ENCODE assay signal across 9 mouse cellular contexts in genomic region chr13:46272811-46273452, GRCm38 (mm10). TPM values are rescaled to one million over a fixed set of nuclear protein-coding genes. Genes with fewer than 3 reads are reported as not detected.
DNase-seq lines count a peak whose midpoint lies in the region; ATAC-seq and TF ChIP-seq lines count a peak whose summit lies in the region.
"Had no signal": no experiment of that assay in that cellular context is flagged by ENCODE, and none has a peak within 500 bp of the region (broad histone marks: within the 10 kb centered on the region; RNA-seq: fewer than 3 reads in every experiment).

No protein-coding gene starts in this region.

- WGBS in lung, embryonic 16.5 days: 5% methylated on average over 16 of the region's 17 CpGs
- 7% methylated on average over 17 of the region's 17 CpGs for WGBS in heart, embryonic 16.5 days
- 17% methylated on average over 17 of the region's 17 CpGs for WGBS in liver, embryonic 12.5 days (ENCODE audit: insufficient replicate concordance)
- 15% methylated on average over 17 of the region's 17 CpGs for WGBS in stomach, postnatal 0 days

- H3K27me3 ChIP-seq in lung, embryonic 16.5 days (ENCODE audit: control insufficient read depth, insufficient read depth, low read depth, low read length): no peaks in the 10 kb centered on the region
- H3K27me3 ChIP-seq in heart, embryonic 16.5 days (ENCODE audit: control insufficient read depth, insufficient read depth, low read length): no peaks in the 10 kb centered on the region; the same call in 1 of the 2 replicates
- peaks cover 10% of the 10 kb centered on the region for H3K27me3 ChIP-seq in liver, embryonic 12.5 days (replicated peaks)
- H3K27me3 ChIP-seq in stomach, postnatal 0 days (ENCODE audit: control insufficient read depth, insufficient read depth, low read length): no peaks in the 10 kb centered on the region

- no peak for DNase-seq in lung, postnatal 36 days
- peak; percentile 26 for DNase-seq in stomach, postnatal 0 days (ENCODE audit: low spot score)
- DNase-seq in right cerebral cortex, adult 18-20 months: no peak
- DNase-seq in urinary bladder, postnatal 36 days (ENCODE audit: low spot score in 2 of 2): no peak
- no peak for DNase-seq in cerebellum, adult 11-12 months
- DNase-seq: right cerebral cortex, postnatal 4 days had no signal

- no peaks in the 10 kb centered on the region for H3K9me3 ChIP-seq in lung, embryonic 16.5 days (ENCODE audit: control insufficient read depth, low read length)
- H3K9me3 ChIP-seq in heart, embryonic 16.5 days (replicated peaks; ENCODE audit: control insufficient read depth, low read length): no peaks in the 10 kb centered on the region
- no peaks in the 10 kb centered on the region for H3K9me3 ChIP-seq in liver, embryonic 12.5 days (replicated peaks)
- no peaks in the 10 kb centered on the region for H3K9me3 ChIP-seq in stomach, postnatal 0 days (ENCODE audit: control insufficient read depth, low read length)

- peak overlapping the region; percentile 35 for H3K4me3 ChIP-seq in lung, embryonic 16.5 days (ENCODE audit: low read length)
- peak overlapping the region; percentile 43 for H3K4me3 ChIP-seq in heart, embryonic 16.5 days (ENCODE audit: low read length)
- H3K4me3 ChIP-seq in liver, embryonic 12.5 days: no peak overlapping the region
- peak overlapping the region; percentile 10; the same call in 1 of the 2 replicates for H3K4me3 ChIP-seq in stomach, postnatal 0 days (ENCODE audit: low read depth, low read length)

- H3K36me3 ChIP-seq in lung, embryonic 16.5 days (ENCODE audit: control insufficient read depth, insufficient read depth, low read length): no peaks in the 10 kb centered on the region
- H3K36me3 ChIP-seq in heart, embryonic 16.5 days (ENCODE audit: control insufficient read depth, insufficient read depth): no peaks in the 10 kb centered on the region
- no peaks in the 10 kb centered on the region for H3K36me3 ChIP-seq in liver, embryonic 12.5 days
- H3K36me3 ChIP-seq in stomach, postnatal 0 days (ENCODE audit: control insufficient read depth, insufficient read depth, low read length): no peaks in the 10 kb centered on the region

- TF ChIP-seq EP300 in stomach, postnatal 0 days (optimal IDR thresholded peaks at IDR 0.05): no peak

- H3K9ac ChIP-seq in lung, embryonic 16.5 days (ENCODE audit: low read length): peak overlapping the region; percentile 32; the same call in 1 of the 2 replicates
- peak overlapping the region; percentile 54 for H3K9ac ChIP-seq in heart, embryonic 16.5 days (ENCODE audit: low read length)
- no peak overlapping the region for H3K9ac ChIP-seq in liver, embryonic 12.5 days
- H3K9ac ChIP-seq in stomach, postnatal 0 days (ENCODE audit: low read length): peak overlapping the region; percentile 35

- no peak for TF ChIP-seq CTCF in stomach, postnatal 0 days (IDR thresholded peaks at IDR 0.05; ENCODE audit: low read depth)

- ATAC-seq in lung, embryonic 16.5 days (ENCODE audit: low read depth): no peak
- no peak for ATAC-seq in heart, embryonic 16.5 days (replicated peaks; ENCODE audit: extremely low read depth, insufficient read depth, low FRiP score)
- ATAC-seq in liver, embryonic 12.5 days: no peak
- ATAC-seq in stomach, postnatal 0 days (ENCODE audit: low FRiP score, low TSS enrichment): no peak; the same call in 1 of the 2 replicates

- H3K4me2 ChIP-seq in lung, embryonic 16.5 days (ENCODE audit: low read depth, low read length): peak overlapping the region; percentile 56
- peak overlapping the region; percentile 67 for H3K4me2 ChIP-seq in heart, embryonic 16.5 days (ENCODE audit: low read depth, low read length)
- H3K4me2 ChIP-seq in liver, embryonic 12.5 days: peak overlapping the region; percentile 43
- peak overlapping the region; percentile 47 for H3K4me2 ChIP-seq in stomach, postnatal 0 days (replicated peaks; ENCODE audit: low read depth)

- peak overlapping the region; percentile 25; the same call in 1 of the 2 replicates for H3K27ac ChIP-seq in lung, embryonic 16.5 days (ENCODE audit: low read length)
- H3K27ac ChIP-seq in heart, embryonic 16.5 days (ENCODE audit: low read length): peak overlapping the region; percentile 54
- no peak overlapping the region for H3K27ac ChIP-seq in liver, embryonic 12.5 days
- peak overlapping the region; percentile 65 for H3K27ac ChIP-seq in stomach, postnatal 0 days (replicated peaks)

- H3K4me1 ChIP-seq in lung, embryonic 16.5 days (replicated peaks; ENCODE audit: control insufficient read depth, insufficient read depth, low read length): peaks cover 15% of the 10 kb centered on the region
- H3K4me1 ChIP-seq in heart, embryonic 16.5 days (ENCODE audit: control insufficient read depth, insufficient read depth, low read length): peaks cover 9% of the 10 kb centered on the region
- peaks cover 24% of the 10 kb centered on the region for H3K4me1 ChIP-seq in liver, embryonic 12.5 days
- no peaks in the 10 kb centered on the region for H3K4me1 ChIP-seq in stomach, postnatal 0 days (replicated peaks; ENCODE audit: control insufficient read depth, insufficient read depth)

RNA-seq across cellular contexts. Expression of gene Stmnd1, which starts 0.6 kb away (rescaled TPM):
- polyA plus RNA-seq in lung, embryonic 16.5 days (2015; fragmentation: Nextera tagmentation; extraction: Ambion mirVana): 0.33 and 0.77 TPM in 2 replicates
- 0.46 and 0.54 TPM in 2 replicates for polyA plus RNA-seq in heart, embryonic 16.5 days (2015; fragmentation: Nextera tagmentation; extraction: Ambion mirVana)
- not detected in 2 replicates for polyA plus RNA-seq in liver, embryonic 12.5 days (2016; fragmentation: Nextera tagmentation; extraction: Ambion mirVana)
- 0.45 and 0.51 TPM in 2 replicates for polyA plus RNA-seq in stomach, postnatal 0 days (2015; fragmentation: Nextera tagmentation; extraction: Ambion mirVana)
